In the genomic region with DNA sequence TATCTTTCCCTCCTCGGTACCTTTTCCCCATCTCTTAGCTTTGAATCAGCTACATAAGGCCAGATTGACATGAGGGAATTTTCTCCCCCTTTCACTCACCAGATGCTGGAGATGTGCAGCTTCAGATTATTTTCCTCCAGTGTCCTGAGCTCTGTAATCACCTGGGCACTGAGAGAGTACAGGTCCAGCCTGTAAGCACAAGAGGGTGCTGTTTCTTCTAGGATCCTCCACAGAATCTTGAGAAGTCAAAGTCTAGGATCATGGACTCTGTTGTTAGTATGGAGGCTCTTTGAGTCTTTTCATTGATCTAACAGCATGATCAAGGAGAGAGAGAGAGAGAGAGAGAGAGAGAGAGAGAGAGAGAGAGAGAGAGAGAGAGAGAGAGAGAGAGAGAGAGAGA, we compare ENCODE assay signal across 20 mouse cellular contexts. TPM values are rescaled to one million over a fixed set of nuclear protein-coding genes. Genes with fewer than 3 reads are reported as not detected.
DNase-seq lines count a peak whose midpoint lies in the region; ATAC-seq lines count a peak whose summit lies in the region.
"Had no signal": no experiment of that assay in that cellular context is flagged by ENCODE, and none has a peak within 500 bp of the region (broad histone marks: within the 10 kb centered on the region; RNA-seq: fewer than 3 reads in every experiment).

No protein-coding gene starts in this region.

- no peaks in the 10 kb centered on the region for H3K27me3 ChIP-seq in megakaryocyte, embryonic 14.5 days (replicated peaks)
- H3K27me3 ChIP-seq: forebrain, embryonic 13.5 days; heart, embryonic 12.5 days; hindbrain, embryonic 13.5 days had no signal

- ATAC-seq in megakaryocyte, adult 5-6 weeks (ENCODE audit: poor library complexity, severe bottlenecking): no peak
- ATAC-seq: forebrain, embryonic 13.5 days; forebrain, postnatal 0 days had no signal

- H3K36me3 ChIP-seq in megakaryocyte, embryonic 14.5 days (replicated peaks; ENCODE audit: low read length): peaks cover 9% of the 10 kb centered on the region
- H3K36me3 ChIP-seq: embryonic facial prominence, embryonic 10.5 days; heart, embryonic 12.5 days; hindbrain, embryonic 13.5 days had no signal

- H3K4me1 ChIP-seq in megakaryocyte, embryonic 14.5 days: no peaks in the 10 kb centered on the region
- H3K4me1 ChIP-seq: embryonic facial prominence, embryonic 10.5 days; forebrain, embryonic 13.5 days; heart, embryonic 12.5 days; hindbrain, embryonic 13.5 days had no signal

- DNase-seq in cerebellum, postnatal 14 days: peak; percentile 4
- no peak for DNase-seq in cerebellum, adult 9-10 months
- peak; percentile 17 for DNase-seq in kidney, adult 9 months
- DNase-seq in kidney, postnatal 14 days: no peak
- no peak for DNase-seq in heart, postnatal 10 days
- DNase-seq in right cerebral cortex, postnatal 25 days: no peak
- DNase-seq: adrenal gland, adult 2 months; adrenal gland, postnatal 25 days; cerebellum, adult 18-20 months; cerebellum, postnatal 36 days; forebrain, postnatal 0 days; gastrocnemius, postnatal 25 days; heart, postnatal 4 days had no signal

- H3K4me3 ChIP-seq in megakaryocyte, embryonic 14.5 days (replicated peaks): peak overlapping the region; percentile 56
- H3K4me3 ChIP-seq: embryonic facial prominence, embryonic 10.5 days; forebrain, embryonic 13.5 days; heart, embryonic 12.5 days; hindbrain, embryonic 13.5 days had no signal

- no peaks in the 10 kb centered on the region for H3K9me3 ChIP-seq in megakaryocyte, embryonic 14.5 days
- H3K9me3 ChIP-seq: embryonic facial prominence, embryonic 10.5 days; forebrain, embryonic 13.5 days; heart, embryonic 12.5 days; hindbrain, embryonic 13.5 days had no signal

- intact Hi-C loops in heart, postnatal 10 days (cut with DNase I): no loop called here

RNA-seq across cellular contexts. Expression of gene Nlrp1a, which starts 25.1 kb away (rescaled TPM):
- not detected in 2 replicates for polyA plus RNA-seq in megakaryocyte, embryonic 14.5 days (2012; ENCODE audit: insufficient read depth, low replicate concordance)
- 13.3 and 16.1 TPM in 2 replicates for total RNA-seq in megakaryocyte, adult 5-6 weeks (2015)
- 26.1 and 32.0 TPM in 2 replicates for total RNA-seq in megakaryocyte, adult 5-6 weeks (2017)
- total RNA-seq in heart, postnatal 10 days (2021): 1 to 10 TPM in 1 of 2 experiments, under 1 TPM in 1; 0.74 to 1.2 TPM
- total RNA-seq: forebrain, postnatal 0 days had no signal
- polyA plus RNA-seq: adrenal gland, adult 2 months; C2C12; forebrain, embryonic 13.5 days; heart, embryonic 12.5 days; hindbrain, embryonic 13.5 days had no signal

Comparison
In these comparisons a context has a peak if more than half of its experiments do, and no peak if none do; other contexts are left out.
1. DNase-seq: peak in cerebellum, postnatal 14 days (2 of 2) and kidney, adult 9 months (single experiment); none in cerebellum, adult 9-10 months (single experiment), kidney, postnatal 14 days (single experiment), heart, postnatal 10 days (0 of 2) and right cerebral cortex, postnatal 25 days (single experiment).
2. RNA of gene Nlrp1a, which starts 25.1 kb away (total RNA-seq): 13.3 to 32.0 TPM in megakaryocyte, adult 5-6 weeks; 0.74 to 1.2 TPM in heart, postnatal 10 days; every median in the first group is over 4 times any median in the second.